Mouse (Mus musculus): ENCODE data around the gene Gm17349.

- no peak for TF ChIP-seq CTCF (IDR thresholded peaks at IDR 0.05; ENCODE audit: low read depth, low read length)
- TF ChIP-seq POLR2A (IDR thresholded peaks at IDR 0.05; ENCODE audit: borderline replicate concordance, low read depth, low read length), result no peak
These were observed 37.7 kb downstream of the Gm17349 start for GRCm38 (mm10) chr15:99667544-99667943.
